Mouse (Mus musculus): ENCODE results near the gene Gzmd. TPM values are rescaled to one million over a fixed set of nuclear protein-coding genes. Genes with fewer than 3 reads are reported as not detected.

The Gzmd gene
- polyA plus RNA-seq, 1 experiment = not detected

- 69% methylated on average over 3 of the region's 3 CpGs for WGBS
- no peak for DNase-seq (ENCODE audit: low read depth, low spot score)
These were observed 45.7 kb downstream of the Gzmd start for GRCm38 (mm10) chr14:56086711-56087110.

GRCm38 (mm10) chr14:56085167-56085566 lies 47.2 kb downstream of the Gzmd start, which contains the start of gene Mcpt8:
TSS of gene Mcpt8 (minus strand) at chr14:56085273.
- 76% methylated on average over 2 of the region's 2 CpGs for WGBS
- DNase-seq (ENCODE audit: low read depth, low spot score) = no peak

GRCm38 (mm10) chr14:56082016-56082415 lies 50.4 kb downstream of the Gzmd start:
- no peak for DNase-seq (ENCODE audit: low read depth, low spot score)
- WGBS = 86% methylated on average over 4 of the region's 4 CpGs

Other genes with a start within 250 kb of the Gzmd start
- gene Cbln3, start 248.2 kb downstream of the Gzmd start, polyA plus RNA-seq (2012; rRNA removed) = 0.47 and 0.84 TPM in 2 replicates
- 21.0 and 31.9 TPM in 2 replicates for gene Khnyn, start 247.7 kb downstream of the Gzmd start, polyA plus RNA-seq (2012; rRNA removed)
- 56.0 and 60.7 TPM in 2 replicates for gene Sdr39u1, start 232.3 kb downstream of the Gzmd start, polyA plus RNA-seq (2012; rRNA removed)
- 0.20 and 0.21 TPM in 2 replicates for gene Cma1, start 187.9 kb downstream of the Gzmd start, polyA plus RNA-seq (2012; rRNA removed)
- gene Cma2, start 181.6 kb downstream of the Gzmd start, polyA plus RNA-seq (2012; rRNA removed) = 3.0 TPM in 1 of 2 replicates, not detected in the other
- gene Mcpt1, start 114.6 kb downstream of the Gzmd start, polyA plus RNA-seq (2012; rRNA removed) = 6.1 and 74.1 TPM in 2 replicates
- 0.06 and 0.21 TPM in 2 replicates for gene Mcpt9, start 102.1 kb downstream of the Gzmd start, polyA plus RNA-seq (2012; rRNA removed)
- gene Mcpt2, start 90.6 kb downstream of the Gzmd start, polyA plus RNA-seq (2012; rRNA removed) = 1.2 and 14.5 TPM in 2 replicates
- 0.10 and 0.30 TPM in 2 replicates for gene Mcpt4, start 70.3 kb downstream of the Gzmd start, polyA plus RNA-seq (2012; rRNA removed)
- not detected in 2 replicates for gene Mcpt8, start 47.3 kb downstream of the Gzmd start, polyA plus RNA-seq (2012; rRNA removed)
- gene Ctsg, start 30.0 kb downstream of the Gzmd start, polyA plus RNA-seq (2012; rRNA removed) = not detected in 2 replicates
- not detected in 2 replicates for gene Gzme, start 12.0 kb downstream of the Gzmd start, polyA plus RNA-seq (2012; rRNA removed)
- gene Gzmg, start 27.0 kb upstream of the Gzmd start, polyA plus RNA-seq (2012; rRNA removed) = not detected in 2 replicates
- not detected in 2 replicates for gene Gzmn, start 42.0 kb upstream of the Gzmd start, polyA plus RNA-seq (2012; rRNA removed)
- gene Gzmf, start 78.8 kb upstream of the Gzmd start, polyA plus RNA-seq (2012; rRNA removed) = not detected in 2 replicates
- 0.22 TPM in 1 of 2 replicates, not detected in the other for gene Gzmc, start 102.0 kb upstream of the Gzmd start, polyA plus RNA-seq (2012; rRNA removed)
- 21.5 and 33.5 TPM in 2 replicates for gene Gzmb, start 129.7 kb upstream of the Gzmd start, polyA plus RNA-seq (2012; rRNA removed)
- gene Atp12a, start 232.5 kb upstream of the Gzmd start, polyA plus RNA-seq (2012; rRNA removed) = 0.01 TPM in 1 of 2 replicates, not detected in the other

Data from large intestine, adult 2 months (tissue).